Mouse (Mus musculus) myocyte (in vitro differentiated cells): ENCODE data around the gene Aktip.

Experiments used
- E2F4 ChIP-seq: IDR thresholded peaks from one replicate; pipeline ENCODE4 v1.6.1; 2011; ENCODE audit warnings: mild to moderate bottlenecking, control low read depth, moderate library complexity; ENCODE audit not compliant: insufficient read depth
- POLR2A ChIP-seq: IDR thresholded peaks from one replicate; pipeline ENCODE4 v1.6.1; 2011; ENCODE audit warnings: low read depth, mild to moderate bottlenecking, control low read depth, moderate library complexity; ENCODE audit not compliant: insufficient read length
- POLR2AphosphoS2 ChIP-seq: IDR thresholded peaks from one replicate; pipeline ENCODE4 v1.6.1; 2011; ENCODE audit warnings: low read depth, control low read depth; ENCODE audit not compliant: insufficient read length
- TCF12 ChIP-seq: IDR thresholded peaks from one replicate; pipeline ENCODE4 v1.6.1; 2011; ENCODE audit warnings: mild to moderate bottlenecking, control low read depth; ENCODE audit not compliant: poor library complexity, insufficient read depth, severe bottlenecking

DNA sequence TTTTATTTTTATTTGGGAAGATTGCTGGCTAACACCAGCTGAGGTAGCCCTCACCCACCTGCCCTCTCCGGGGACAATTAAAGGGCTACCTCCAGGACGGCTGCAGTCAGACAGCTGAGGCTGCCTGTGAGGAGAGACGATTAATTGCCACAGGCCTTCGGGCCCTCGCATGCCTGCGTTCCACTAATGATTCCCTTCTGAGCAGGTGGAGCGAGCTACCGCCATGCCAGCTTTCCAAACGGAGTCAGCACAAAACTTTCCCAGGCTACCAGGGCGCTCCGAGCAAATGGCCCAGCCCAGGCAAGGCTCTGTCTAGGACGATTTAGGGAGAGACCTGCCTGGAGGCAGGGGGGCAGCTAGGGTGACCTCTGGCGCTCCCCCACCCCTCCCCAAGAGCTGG is 28.2 kb downstream of the Aktip start:
- no peak for TF ChIP-seq POLR2A
- no peak for TF ChIP-seq POLR2AphosphoS2
- TF ChIP-seq E2F4, result no peak
- no peak for TF ChIP-seq TCF12
